Mouse (Mus musculus): Measurements from ENCODE around the gene Exosc6. TPM values are rescaled to one million over a fixed set of nuclear protein-coding genes. Genes with fewer than 3 reads are reported as not detected.

Exosc6 gene
- polyA plus RNA-seq (2012; rRNA removed), result not detected in 2 replicates

GRCm38 (mm10) chr8:111056158-111056663, at the start of gene Exosc6:
Gene Exosc6, plus strand, starts transcription at chr8:111056339.

GRCm38 (mm10) chr8:111031572-111031971, 24.6 kb upstream of the Exosc6 start, which contains the start of gene Ddx19b:
Gene Ddx19b, minus strand, starts transcription at chr8:111031751.

GRCm38 (mm10) chr8:111032916-111033315, 23.2 kb upstream of the Exosc6 start, which contains the start of gene Aars:
Gene Aars, plus strand, starts transcription at chr8:111033144.

GRCm38 (mm10) chr8:111092326-111092725, 36.2 kb downstream of the Exosc6 start, which contains the start of gene Clec18a:
Gene Clec18a, minus strand, starts transcription at chr8:111092426.

GRCm38 (mm10) chr8:111093865-111094718, 38.0 kb downstream of the Exosc6 start, which contains the start of gene Pdpr:
Gene Pdpr, plus strand, starts transcription at chr8:111094630.

Other genes with a start within 250 kb of the Exosc6 start
- 42.6 and 45.9 TPM in 2 replicates for gene Cog4, start 209.7 kb upstream of the Exosc6 start, polyA plus RNA-seq (2012; rRNA removed)
- gene Sf3b3, start 209.6 kb upstream of the Exosc6 start, polyA plus RNA-seq (2012; rRNA removed), result 87.9 and 95.3 TPM in 2 replicates
- 13.1 and 13.6 TPM in 2 replicates for gene Fuk, start 153.9 kb upstream of the Exosc6 start, polyA plus RNA-seq (2012; rRNA removed)
- gene St3gal2, start 136.4 kb upstream of the Exosc6 start, polyA plus RNA-seq (2012; rRNA removed), result 26.0 and 27.0 TPM in 2 replicates
- gene Ddx19a, start 58.5 kb upstream of the Exosc6 start, polyA plus RNA-seq (2012; rRNA removed), result 53.2 and 53.8 TPM in 2 replicates
- gene Ddx19b, start 24.6 kb upstream of the Exosc6 start, polyA plus RNA-seq (2012; rRNA removed), result 10.9 and 11.2 TPM in 2 replicates
- gene Aars, start 23.2 kb upstream of the Exosc6 start, polyA plus RNA-seq (2012; rRNA removed), result 66.6 and 67.7 TPM in 2 replicates
- 0.57 and 1.6 TPM in 2 replicates for gene Clec18a, start 36.1 kb downstream of the Exosc6 start, polyA plus RNA-seq (2012; rRNA removed)
- 10.1 and 11.1 TPM in 2 replicates for gene Pdpr, start 38.3 kb downstream of the Exosc6 start, polyA plus RNA-seq (2012; rRNA removed)
- 49.2 and 52.5 TPM in 2 replicates for gene Glg1, start 202.9 kb downstream of the Exosc6 start, polyA plus RNA-seq (2012; rRNA removed)
- 22.6 and 26.8 TPM in 2 replicates for gene Rfwd3, start 243.9 kb downstream of the Exosc6 start, polyA plus RNA-seq (2012; rRNA removed)

Data from central nervous system, embryonic 14 days (tissue).